Mouse (Mus musculus) right cerebral cortex, postnatal 25 days (tissue): Measurements from ENCODE around the gene Ptpn13.
A peak's percentile ranks its signal among the peaks of the same experiment; 100 is the strongest.

ENCODE experiments used
- DNase-seq: peaks from one replicate; pipeline ENCODE4 v3.0.0; 2022

Ptpn13 gene

DNA sequence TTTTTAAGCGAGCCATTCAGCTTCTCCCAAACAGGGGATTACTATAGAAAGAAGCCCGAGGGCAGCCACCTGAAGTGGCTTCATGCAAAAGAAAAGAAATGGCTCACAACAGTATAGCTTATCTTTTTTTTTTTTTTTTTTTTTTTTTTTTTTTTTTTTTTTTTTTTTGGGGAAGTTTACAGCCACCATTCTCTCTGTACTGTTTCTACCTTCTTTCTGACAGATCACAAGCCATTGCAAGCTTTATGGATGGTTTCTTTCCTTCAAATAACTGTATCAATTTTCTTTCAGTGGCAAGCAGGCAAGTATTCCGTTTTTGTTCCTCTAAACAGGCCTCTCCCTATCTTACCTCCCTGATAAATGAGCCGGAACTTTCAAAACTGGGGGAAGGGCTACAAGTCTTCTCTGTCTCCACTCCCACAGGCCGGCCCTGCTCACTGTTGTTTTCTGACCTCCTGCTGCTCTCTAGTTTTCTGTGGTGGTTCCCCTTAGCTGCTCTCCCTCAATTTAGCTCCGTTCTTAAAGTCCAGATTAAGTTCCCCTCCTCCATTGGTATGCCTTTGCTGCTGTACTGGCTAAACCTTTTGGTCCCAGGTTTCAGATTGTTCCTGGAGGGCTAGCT, 1.6 kb upstream of the Ptpn13 start:
- no peak for DNase-seq

- DNase-seq: no peak
Measured at GRCm38 (mm10) chr5:103423927-103424315, 1.1 kb upstream of the Ptpn13 start.

DNA sequence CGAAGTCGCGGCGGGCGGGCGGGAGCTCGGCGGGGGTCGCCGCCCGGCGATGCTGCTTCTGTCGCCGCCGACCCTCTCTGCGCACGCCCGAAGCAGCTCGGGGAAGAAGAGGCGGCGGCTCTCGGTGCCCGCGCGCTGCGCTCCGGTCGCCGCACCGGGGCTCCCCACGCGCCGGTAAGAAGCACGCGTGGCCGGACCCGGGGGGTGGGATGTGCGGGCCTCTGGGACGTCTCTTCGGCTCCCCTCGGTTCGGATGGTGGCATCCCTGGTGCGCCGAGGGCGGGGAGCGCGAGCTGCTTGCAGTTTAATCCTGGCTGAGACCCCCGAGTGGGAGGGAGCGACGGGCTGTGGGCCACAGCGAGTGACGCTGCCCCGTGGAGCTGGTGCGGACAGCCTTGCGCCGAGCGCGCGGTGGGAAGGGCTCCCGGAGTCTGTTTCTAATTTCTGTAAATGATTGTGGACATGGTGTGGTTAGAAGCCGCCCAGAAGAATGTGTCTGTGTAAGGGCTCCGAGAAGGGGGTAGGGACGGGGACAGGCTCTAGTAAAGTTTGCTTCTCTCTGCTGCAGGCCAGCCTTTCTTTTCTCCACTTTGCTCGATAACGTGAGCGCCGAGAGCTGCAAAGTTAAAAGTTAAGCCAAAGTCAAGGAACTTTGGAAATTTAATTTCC, 505 bp downstream of the Ptpn13 start:
- peak; percentile 28 for DNase-seq

- DNase-seq: no peak
Measured at GRCm38 (mm10) chr5:103426250-103426649, 1.3 kb downstream of the Ptpn13 start.

GRCm38 (mm10) chr5:103430986-103431385, 6.0 kb downstream of the Ptpn13 start:
- DNase-seq: no peak

DNA sequence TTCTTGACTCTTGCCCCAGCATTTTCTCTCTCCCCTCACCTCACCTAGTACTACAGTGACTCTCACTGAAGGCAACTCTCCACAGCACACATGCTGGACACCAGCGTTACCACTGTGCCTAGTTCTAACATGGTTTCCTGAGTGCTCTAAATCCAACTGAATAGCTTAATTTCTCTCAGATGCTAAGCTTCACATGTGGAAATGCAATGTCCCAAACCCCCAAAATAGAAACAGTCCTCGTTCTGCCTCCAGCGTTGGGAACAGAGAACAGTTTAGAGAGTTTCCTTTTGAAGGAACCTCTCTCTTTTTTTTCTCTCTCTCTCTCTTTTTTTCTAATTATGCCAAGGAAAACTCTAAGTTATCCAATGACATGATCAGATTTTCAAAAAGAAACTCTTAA, 6.5 kb downstream of the Ptpn13 start:
- DNase-seq: no peak

DNA sequence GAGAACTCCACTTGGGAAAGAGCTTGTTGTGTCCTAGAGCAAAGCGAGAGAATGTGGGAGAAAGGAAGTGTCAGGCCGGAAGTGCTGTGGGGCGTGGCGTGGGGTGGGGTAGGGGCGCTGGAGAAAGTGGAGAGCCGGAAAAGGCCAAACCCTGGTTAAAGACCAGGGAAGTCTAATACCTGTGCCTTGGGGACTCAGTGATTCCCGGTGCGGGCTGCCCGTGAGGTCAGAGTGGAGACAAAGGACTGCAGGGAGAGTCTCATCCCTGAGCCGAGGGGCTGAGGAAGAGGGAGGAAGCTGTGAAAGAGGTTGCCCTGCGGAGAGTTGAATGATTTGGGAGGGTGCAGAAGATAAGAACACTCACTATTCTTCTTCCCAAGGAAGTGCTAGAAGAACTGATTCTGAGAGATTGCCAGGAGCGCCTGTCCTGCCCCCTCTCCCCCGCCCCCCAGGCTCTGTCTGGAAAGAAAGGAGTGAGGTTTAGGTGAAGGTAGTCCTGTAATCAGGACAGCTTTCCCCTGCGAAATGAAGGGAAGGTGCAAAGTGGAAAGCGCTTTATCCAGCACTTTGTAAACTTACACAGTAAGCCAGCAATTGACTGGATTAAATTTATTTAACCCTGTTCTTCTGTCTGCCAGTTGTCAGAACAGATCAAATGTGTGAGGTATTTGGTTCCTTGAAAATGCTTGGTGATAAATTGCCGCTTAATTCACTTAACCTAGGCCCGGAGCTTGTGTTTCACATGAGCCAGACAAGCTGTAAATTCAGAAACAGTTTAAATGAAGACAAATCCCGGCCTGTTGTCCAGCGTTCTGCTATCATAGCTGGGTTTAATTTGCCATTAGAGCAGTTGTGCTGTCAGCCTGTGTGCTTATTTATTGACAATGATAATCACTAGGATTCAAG, 11.3 kb downstream of the Ptpn13 start:
- DNase-seq: no peak

GRCm38 (mm10) chr5:103437714-103438113, 12.7 kb downstream of the Ptpn13 start:
- no peak for DNase-seq

DNA sequence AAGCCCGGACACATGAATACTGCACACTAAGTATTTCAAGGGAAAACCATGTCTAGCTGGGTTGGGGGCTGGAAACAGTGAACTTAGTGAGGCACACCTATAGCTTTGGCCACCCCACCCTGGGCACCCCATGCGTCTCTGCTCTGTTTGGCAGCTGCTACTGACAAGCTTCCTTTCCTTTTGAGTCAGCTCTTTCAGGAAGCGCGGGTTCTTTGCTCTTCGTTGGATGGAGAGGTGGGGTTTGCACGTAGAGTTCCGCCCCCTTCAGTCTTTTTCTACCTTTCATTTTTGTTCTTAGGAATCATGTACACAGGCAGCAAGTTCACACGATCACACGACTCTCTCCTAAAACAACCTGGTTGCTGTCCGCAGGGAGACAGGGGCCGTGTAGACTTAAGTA, 14.2 kb downstream of the Ptpn13 start:
- no peak for DNase-seq

- DNase-seq: no peak
Measured at GRCm38 (mm10) chr5:103440418-103441276, 15.7 kb downstream of the Ptpn13 start.

DNA sequence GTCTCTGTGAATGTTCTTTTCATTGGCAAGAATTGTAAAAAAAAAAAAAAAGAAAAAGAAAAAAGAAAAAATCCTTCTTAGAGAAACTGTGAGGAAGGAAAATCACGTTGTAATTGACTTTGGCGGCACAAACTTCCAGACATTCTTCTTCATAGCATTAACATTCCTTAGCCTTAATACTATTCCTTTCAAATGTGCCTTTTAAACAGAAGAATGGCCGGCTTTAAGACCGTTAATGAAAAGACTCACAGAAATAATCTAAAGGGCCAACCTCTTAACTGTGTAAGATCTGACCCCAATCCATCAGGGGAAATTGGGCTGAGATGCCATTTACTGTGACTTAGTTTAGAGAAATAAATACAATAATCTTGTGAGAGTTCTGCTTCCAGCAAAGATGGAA, 16.7 kb downstream of the Ptpn13 start:
- DNase-seq: no peak

- DNase-seq: no peak
Measured at GRCm38 (mm10) chr5:103442269-103442688, 17.3 kb downstream of the Ptpn13 start.

DNA sequence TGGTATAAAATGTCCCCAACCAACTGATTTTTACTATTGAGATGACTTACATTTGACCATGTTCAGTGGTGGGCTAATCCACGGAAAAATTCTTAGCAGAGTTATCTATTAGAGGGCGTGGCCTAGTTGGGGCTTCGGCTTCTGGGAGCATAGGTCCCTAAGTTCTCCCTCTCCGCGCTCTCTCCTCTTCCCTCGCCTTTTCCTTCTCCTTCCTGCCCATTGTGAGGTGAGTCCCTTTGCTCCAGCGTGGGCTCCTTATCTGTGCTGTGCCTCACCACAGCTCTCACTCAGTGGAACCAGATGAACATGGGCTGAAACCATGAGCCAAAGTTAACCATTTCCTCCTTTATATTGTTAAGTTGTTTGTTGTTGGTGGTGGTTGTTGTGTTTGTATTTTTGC, 17.9 kb downstream of the Ptpn13 start:
- DNase-seq: no peak

- DNase-seq: no peak
Measured at GRCm38 (mm10) chr5:103445383-103445782, 20.4 kb downstream of the Ptpn13 start.

DNA sequence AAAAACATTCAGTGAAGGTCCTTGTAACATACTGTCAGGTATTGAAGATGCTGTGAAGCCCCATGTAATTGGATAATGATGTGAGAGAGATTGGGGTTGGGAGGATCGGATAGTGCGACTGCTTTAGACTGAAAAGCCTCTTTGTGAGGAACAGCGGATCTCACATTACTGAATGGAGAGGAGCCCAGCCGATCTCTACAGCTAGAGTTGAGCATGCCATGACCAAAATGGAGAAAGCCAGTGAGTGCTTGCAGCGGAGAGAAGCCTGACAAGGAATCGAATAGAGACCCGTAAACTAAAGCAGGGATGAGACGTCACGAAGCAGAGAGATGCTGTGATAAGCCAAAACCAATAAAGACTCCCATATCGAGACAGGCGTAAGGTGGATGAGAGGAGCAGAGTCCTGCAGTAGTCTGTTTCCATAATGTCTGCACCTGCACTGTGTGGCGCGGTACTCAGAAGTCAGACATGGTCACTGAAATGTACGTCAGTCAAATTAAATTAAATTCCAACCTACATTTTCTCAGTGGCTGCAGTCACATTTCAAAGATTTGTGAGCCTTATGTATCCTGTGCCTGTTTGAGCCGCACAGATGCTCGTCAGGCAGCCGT, 22.9 kb downstream of the Ptpn13 start:
- no peak for DNase-seq

- no peak for DNase-seq
Measured at GRCm38 (mm10) chr5:103448470-103448869, 23.5 kb downstream of the Ptpn13 start.

GRCm38 (mm10) chr5:103450663-103451062, 25.7 kb downstream of the Ptpn13 start:
- DNase-seq: no peak

DNA sequence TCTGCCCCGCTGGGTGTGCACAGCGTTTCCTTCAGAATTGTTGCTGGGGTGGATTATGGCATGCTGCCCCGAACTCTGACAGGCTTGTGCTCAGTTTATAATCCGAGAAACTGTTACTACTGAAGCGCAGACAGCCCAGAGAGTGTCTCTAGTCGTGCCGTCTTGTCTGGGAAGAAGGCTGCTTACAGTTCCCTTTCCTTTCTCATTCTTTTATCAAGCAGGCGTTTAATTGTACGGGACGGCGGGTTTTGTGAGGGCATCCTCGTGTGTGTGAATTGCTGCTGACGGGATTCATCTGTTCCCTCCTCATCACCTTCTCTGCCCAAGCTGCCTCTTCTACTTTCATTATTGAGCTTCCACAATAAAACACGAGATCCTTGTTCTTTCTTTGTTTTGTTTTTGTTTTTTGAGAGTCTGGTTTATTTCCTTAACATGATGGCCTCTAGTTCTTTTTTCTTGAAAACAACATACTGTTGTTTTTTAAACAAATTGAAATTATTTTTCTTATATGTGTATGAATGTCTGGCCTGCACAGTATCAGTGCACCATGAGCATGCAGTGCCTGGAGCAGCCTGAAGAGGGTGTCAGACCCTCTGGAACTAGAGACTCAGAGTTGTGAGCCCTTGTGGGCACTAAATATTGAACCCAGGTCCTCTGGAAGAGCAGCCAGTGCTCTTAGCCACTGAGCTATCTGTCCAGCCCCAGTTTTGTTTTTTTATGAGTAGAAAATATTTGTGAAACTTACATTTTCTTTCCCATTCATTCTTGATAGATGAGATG, 28.6 kb downstream of the Ptpn13 start:
- DNase-seq: no peak

DNA sequence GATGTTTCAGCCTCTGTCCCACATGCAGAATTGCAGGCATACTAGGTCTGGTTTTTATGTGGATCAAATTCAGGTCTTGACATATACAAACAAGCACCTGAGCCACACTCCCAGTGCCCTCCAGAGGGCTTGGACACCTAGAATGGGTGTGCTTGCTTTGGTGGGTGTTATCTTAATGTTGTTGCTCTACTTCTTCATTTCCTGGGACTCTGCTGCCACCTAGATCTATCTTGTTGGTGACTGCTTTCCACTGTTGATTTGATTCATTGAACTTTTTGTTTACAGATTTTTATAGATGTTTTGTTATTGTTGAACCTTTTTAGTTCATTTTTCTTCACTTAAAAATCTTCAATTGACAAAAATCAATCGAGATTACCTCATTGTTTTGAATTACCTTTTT, 31.8 kb downstream of the Ptpn13 start:
- no peak for DNase-seq

GRCm38 (mm10) chr5:103458411-103458810, 33.4 kb downstream of the Ptpn13 start:
- DNase-seq: no peak

- DNase-seq: no peak
Measured at GRCm38 (mm10) chr5:103458959-103459675, 34.1 kb downstream of the Ptpn13 start.
